Comparison of ENCODE assay signal across 8 mouse cellular contexts in the genomic region with DNA sequence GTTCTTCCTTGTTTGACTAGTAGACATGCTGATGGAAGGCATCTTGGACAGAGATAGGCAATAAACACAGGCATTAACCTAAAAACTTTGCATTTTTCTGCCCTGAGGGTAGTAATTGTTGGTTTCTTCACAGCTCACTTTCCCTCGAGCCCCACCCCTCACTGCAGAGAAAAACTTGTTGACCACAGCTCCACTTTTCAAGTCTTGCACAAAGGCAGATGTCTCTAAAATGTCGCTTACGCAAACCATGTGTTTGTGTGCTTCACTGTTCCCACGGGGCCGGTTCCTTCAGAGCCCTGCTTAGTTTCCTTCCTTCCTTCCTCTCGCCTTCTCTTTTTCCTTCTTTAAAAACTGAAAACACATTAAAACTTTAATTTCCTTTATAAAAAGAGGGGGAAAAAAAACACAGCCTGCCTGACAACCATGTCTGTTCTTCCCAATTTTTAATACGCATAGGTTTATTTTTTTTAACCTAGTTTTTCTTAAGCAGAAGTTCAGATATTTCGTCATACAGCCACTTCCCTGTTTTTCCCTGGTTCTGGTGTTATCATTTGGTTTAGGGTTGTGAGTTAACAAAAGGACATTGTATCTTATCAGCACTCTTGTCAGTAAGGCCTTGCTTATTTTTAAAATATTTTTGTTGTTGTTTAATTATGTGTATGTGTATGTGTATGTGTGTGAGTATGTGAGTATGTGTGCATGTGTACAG.
DNase-seq lines count a peak whose midpoint lies in the region; ATAC-seq and TF ChIP-seq lines count a peak whose summit lies in the region.

No protein-coding gene starts in this region.

- ATAC-seq in hematopoietic stem cell, adult 5-6 weeks (replicated peaks in 1 of 2; ENCODE audit: insufficient read depth in 1 of 2, low FRiP score in 2 of 2, low TSS enrichment in 1 of 2, low read depth in 1 of 2, poor library complexity in 2 of 2, severe bottlenecking in 2 of 2) = peak; percentile 62 to 79; a peak in 2 of 4 replicates

- H3K4me1 ChIP-seq in embryonic fibroblast, embryonic 13.5 days (ENCODE audit: control insufficient read depth, insufficient read depth, low read length) = peaks cover 3% of the 10 kb centered on the region; the same call in 1 of the 2 replicates

- H3K27ac ChIP-seq in embryonic fibroblast, embryonic 13.5 days (ENCODE audit: insufficient read depth, low read length) = 0 out of 2 replicates have a peak overlapping the region, but pooled peaks have one; percentile 4

- peak; percentile 39 to 48 for DNase-seq in spleen, adult 18-20 months
- DNase-seq in spleen, adult 12 weeks (ENCODE audit: low spot score) = no peak
- peak; percentile 64 to 68 for DNase-seq in lung, postnatal 4 days
- DNase-seq in frontal cortex, postnatal 25 days (ENCODE audit: low spot score in 2 of 2) = no peak
- no peak for DNase-seq in right cerebral cortex, postnatal 36 days (ENCODE audit: low spot score in 2 of 2)
- DNase-seq in cerebellum, adult 9-10 months = no peak

- TF ChIP-seq POLR2A in embryonic fibroblast, embryonic 13.5 days (IDR thresholded peaks at IDR 0.05; ENCODE audit: low read depth, low read length) = no peak

- TF ChIP-seq CTCF in embryonic fibroblast, embryonic 13.5 days (IDR thresholded peaks at IDR 0.05; ENCODE audit: borderline replicate concordance, insufficient read depth, low read length) = no peak

- no peak overlapping the region for H3K4me3 ChIP-seq in embryonic fibroblast, embryonic 13.5 days (ENCODE audit: insufficient read depth, low read length)

Comparison
In these comparisons a context has a peak if more than half of its experiments do, and no peak if none do; other contexts are left out.
1. DNase-seq: peak in spleen, adult 18-20 months (2 of 2) and lung, postnatal 4 days (2 of 2); none in spleen, adult 12 weeks (single experiment), frontal cortex, postnatal 25 days (0 of 2), right cerebral cortex, postnatal 36 days (0 of 2) and cerebellum, adult 9-10 months (single experiment).